Mouse (Mus musculus) intestine, embryonic 16.5 days (tissue): ENCODE data around the gene Adprh. TPM values are rescaled to one million over a fixed set of nuclear protein-coding genes. Genes with fewer than 3 reads are reported as not detected.
A peak's percentile ranks its signal among the peaks of the same experiment; 100 is the strongest.

Experiments used
- ATAC-seq: fragments of 200-750 bp; cut with Nextera tagmentation; 2 replicates; pipeline ENCODE4 v1.8.0; 2017; ENCODE audit warnings: moderate TSS enrichment, moderate library complexity
- H3K27ac ChIP-seq: fragments of 300-500 bp; sonication (generic); 2 replicates; pipeline ENCODE4 v1.5.1; 2014; ENCODE audit warnings: mild to moderate bottlenecking, low read length
- H3K27me3 ChIP-seq: fragments of 300-500 bp; sonication (generic); replicated peaks from 2 replicates; pipeline ENCODE4 v1.6.1; 2014; ENCODE audit warnings: low read length, control low read depth, mixed read lengths; ENCODE audit not compliant: control insufficient read depth, insufficient read depth
- H3K36me3 ChIP-seq: fragments of 300-500 bp; sonication (generic); 2 replicates; pipeline ENCODE4 v1.6.1; 2014; ENCODE audit warnings: low read length, control low read depth; ENCODE audit not compliant: control insufficient read depth, insufficient read depth
- H3K4me1 ChIP-seq: fragments of 300-500 bp; sonication (generic); 2 replicates; pipeline ENCODE4 v1.6.1; 2014; ENCODE audit warnings: low read length, control low read depth, mixed read lengths; ENCODE audit not compliant: control insufficient read depth, insufficient read depth
- H3K4me2 ChIP-seq: fragments of 300-500 bp; sonication (generic); 2 replicates; pipeline ENCODE4 v1.6.1; 2014; ENCODE audit warnings: low read depth, low read length, control low read depth
- H3K4me3 ChIP-seq: fragments of 300-500 bp; sonication (generic); 2 replicates; pipeline ENCODE4 v1.5.1; 2014; ENCODE audit warnings: mild to moderate bottlenecking, low read length
- H3K9ac ChIP-seq: fragments of 300-500 bp; sonication (generic); 2 replicates; pipeline ENCODE4 v1.6.1; 2014; ENCODE audit warnings: low read depth, low read length
- H3K9me3 ChIP-seq: fragments of 300-500 bp; sonication (generic); 2 replicates; pipeline ENCODE4 v1.6.1; 2016; ENCODE audit warnings: low read length, control low read depth; ENCODE audit not compliant: control insufficient read depth
- WGBS: fragments of 180-500 bp; shearing (Covaris S2); extraction: QIAGEN DNeasy Blood & Tissue Kit; methylation state at CpG from one replicate; pipeline ENCODE4 v1.1.7; 2014; 5-methylcytosine and 5-hydroxymethylcytosine counted together
- polyA plus RNA-seq: library from polyadenylated mRNA; unstranded; fragments of >200 nt; fragmentation: Nextera tagmentation; extraction: Ambion mirVana; gene quantifications from 2 replicates; pipeline ENCODE4 v1.2.1, GENCODE M21; 2015

Adprh gene
- polyA plus RNA-seq, 1 experiment from 2014 or later, result 88.9 TPM

DNA sequence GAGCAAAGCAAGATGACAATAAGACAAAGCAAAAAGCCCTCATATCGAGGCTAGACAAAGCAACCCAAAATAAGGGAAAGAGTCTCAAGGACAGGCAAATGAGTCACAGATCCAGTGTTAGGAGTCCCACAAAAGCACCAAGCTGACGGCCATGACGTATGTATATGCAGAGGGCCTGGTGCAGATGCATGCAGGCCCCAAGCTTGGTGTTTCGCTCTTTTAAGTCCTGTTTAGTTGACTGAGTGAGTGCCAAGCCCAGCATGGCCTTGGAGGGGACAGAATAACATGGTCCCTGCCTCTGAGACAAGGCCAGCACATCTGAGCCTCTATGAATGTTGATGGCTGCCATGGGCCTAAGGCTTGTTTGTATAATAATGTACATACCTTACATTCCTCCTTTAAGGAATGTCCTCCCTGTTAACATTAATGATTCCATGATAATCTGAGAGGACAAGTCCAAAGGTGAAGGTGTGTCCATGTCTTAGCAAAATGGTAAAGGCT is 18.2 kb downstream of the Adprh start:
- Histone ChIP-seq H3K9me3 (no peaks in the 10 kb centered on the region), H3K9ac (no peak overlapping the region), H3K27ac (no peak overlapping the region), H3K4me3 (no peak overlapping the region), H3K4me1 (peaks cover 11% of the 10 kb centered on the region; the same call in 1 of the 2 replicates), H3K36me3 (no peaks in the 10 kb centered on the region), H3K4me2 (no peak overlapping the region), H3K27me3 (no peaks in the 10 kb centered on the region)
- 90% methylated on average over 4 of the region's 4 CpGs for WGBS
- ATAC-seq, result no peak

DNA sequence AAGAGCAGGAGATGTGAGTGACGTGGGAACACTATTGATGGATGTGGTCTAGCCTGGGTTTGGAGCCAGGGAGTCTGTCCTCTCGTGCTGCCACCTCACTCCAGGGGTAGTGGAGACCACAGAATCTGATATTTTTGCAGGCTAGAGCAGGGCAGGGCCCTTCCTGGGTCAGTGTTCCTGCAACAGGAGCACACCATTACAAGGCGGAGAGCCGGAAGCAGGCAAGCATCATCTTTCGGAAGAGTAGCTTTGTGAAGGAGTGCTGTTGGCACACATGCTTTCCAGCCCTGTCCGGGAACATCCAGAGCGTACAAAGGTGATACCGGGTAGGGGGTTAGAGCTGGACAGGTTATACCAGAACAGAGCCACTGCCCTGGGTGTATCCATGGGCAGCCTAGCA is 19.0 kb downstream of the Adprh start:
- Histone ChIP-seq H3K4me1 (peaks cover 11% of the 10 kb centered on the region; the same call in 1 of the 2 replicates), H3K9ac (no peak overlapping the region), H3K36me3 (no peaks in the 10 kb centered on the region), H3K27ac (no peak overlapping the region), H3K4me2 (no peak overlapping the region), H3K9me3 (no peaks in the 10 kb centered on the region), H3K27me3 (no peaks in the 10 kb centered on the region), H3K4me3 (no peak overlapping the region)
- no peak for ATAC-seq
- 89% methylated on average over 8 of the region's 8 CpGs for WGBS

DNA sequence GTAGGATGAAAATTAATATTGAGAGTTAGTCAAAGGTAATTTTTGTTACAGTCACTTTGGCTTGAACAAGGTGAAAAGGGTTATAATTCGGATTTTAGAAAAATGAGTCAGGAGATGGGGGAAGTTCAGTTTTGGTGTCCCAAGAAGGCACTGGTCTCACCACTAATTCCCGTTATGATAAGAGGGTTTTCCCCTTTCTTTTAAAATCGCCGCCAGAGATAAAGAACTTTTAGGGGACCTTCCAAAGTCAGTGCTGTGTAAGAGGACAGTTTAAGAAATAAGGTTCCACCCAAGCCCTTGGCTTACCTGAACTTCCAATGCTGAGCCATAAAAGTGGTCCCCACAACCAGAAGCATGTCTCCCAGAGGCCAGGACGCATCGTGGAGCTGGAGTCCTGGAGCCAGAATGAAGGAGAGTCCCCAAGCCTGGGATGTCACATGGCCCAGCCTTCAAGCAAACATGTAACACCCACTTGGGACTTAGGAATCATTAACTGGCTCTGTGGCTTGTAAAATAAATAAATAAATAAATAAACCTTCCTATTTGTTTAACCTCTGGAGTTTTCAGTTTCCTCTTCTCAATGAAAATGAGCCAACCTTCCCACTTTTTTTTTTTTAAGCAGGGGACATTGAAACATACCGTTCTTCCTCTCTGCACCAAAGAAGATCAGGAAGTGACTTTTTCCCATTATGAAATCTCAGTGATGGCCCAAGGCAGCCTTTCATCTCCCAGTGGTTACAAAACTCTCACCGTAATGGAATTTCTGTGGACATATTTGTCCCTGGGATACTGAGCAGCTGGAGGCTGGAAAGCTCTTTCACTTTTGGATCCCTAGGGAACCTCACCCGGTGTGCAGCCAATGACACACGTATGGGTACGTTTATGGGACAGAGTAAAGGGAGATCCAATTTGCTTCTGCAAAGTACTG is 19.7 kb downstream of the Adprh start, which contains the start of gene Pla1a:
Gene Pla1a (minus strand): TSS at position 648 of the 928 bp plus-strand sequence.
- H3K36me3 ChIP-seq, result no peaks in the 10 kb centered on the region
- peaks cover 11% of the 10 kb centered on the region; the same call in 1 of the 2 replicates for H3K4me1 ChIP-seq
- no peak within 1 kb of the TSS for H3K9ac ChIP-seq
- H3K27ac ChIP-seq, result no peak within 1 kb of the TSS
- no peaks in the 10 kb centered on the region for H3K9me3 ChIP-seq
- H3K4me2 ChIP-seq, result no peak within 1 kb of the TSS
- 0 out of 2 replicates have a peak, but pooled peaks have one; percentile 50 for ATAC-seq
- no peaks in the 10 kb centered on the region for H3K27me3 ChIP-seq
- H3K4me3 ChIP-seq, result no peak within 1 kb of the TSS
- WGBS, result 70% methylated on average over 11 of the region's 11 CpGs

DNA sequence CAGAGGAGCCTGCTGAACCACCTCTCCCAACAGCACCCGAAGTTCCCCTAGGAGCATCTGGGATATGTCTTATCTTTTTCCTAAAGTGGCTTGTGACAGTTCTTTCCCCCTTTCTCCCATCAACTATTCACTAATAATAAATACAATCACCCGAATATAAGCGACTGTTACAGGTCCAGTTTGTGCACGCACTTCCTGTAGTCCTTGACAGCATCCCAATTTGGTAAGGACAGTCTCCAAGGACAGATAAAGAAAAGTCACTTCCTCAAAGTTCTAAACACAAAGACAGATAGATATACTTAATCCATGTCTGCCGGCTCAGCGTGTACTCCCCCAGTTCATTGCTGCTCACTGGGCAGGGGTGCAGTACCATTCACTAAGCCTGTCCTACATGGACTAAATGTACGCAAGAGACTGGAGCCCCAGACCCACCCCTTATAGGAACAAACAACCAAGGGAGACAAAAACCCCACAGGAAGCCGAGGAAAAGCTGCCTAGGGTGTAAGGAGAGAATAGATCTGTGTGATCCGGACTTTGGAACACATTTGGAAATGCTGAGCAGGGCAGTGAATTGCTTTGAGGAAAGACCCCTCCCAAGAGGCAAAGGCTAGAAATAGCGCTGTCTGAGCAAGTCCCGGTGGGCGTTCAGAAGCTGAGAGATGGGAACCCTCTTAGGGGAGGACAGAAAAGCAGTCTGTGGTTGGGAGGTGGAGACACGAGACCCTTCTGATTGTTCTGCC is 20.9 kb downstream of the Adprh start:
- ATAC-seq, result no peak; the same call in 1 of the 2 replicates
- Histone ChIP-seq H3K27ac (no peak overlapping the region), H3K4me1 (peaks cover 11% of the 10 kb centered on the region; the same call in 1 of the 2 replicates), H3K4me2 (no peak overlapping the region), H3K9ac (no peak overlapping the region), H3K4me3 (no peak overlapping the region), H3K36me3 (no peaks in the 10 kb centered on the region), H3K27me3 (no peaks in the 10 kb centered on the region), H3K9me3 (no peaks in the 10 kb centered on the region)
- 40% methylated on average over 13 of the region's 13 CpGs for WGBS

DNA sequence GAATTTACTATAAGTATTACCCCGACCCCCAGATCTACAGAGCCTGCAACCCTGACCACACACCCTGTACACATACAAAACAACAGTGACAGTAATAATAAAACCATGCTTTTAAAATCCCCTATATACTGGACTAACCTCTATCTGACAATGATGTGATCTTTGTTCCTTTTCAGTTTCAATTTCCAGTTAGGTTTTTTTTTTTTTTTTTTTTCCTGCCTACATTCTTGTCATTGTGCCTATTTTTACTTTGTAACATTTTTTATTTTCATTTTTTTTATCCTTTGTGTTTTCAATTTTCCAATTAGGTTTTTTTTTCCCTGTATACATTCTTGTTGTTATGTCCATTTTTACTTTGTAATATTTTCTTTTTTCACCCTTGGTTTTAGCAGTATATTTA is 26.7 kb downstream of the Adprh start:
- H3K9me3 ChIP-seq, result no peaks in the 10 kb centered on the region
- H3K4me2 ChIP-seq, result no peak overlapping the region
- no peak overlapping the region for H3K27ac ChIP-seq
- WGBS, result 82% methylated on average over 1 of the region's 1 CpGs
- no peak overlapping the region for H3K9ac ChIP-seq
- no peaks in the 10 kb centered on the region for H3K4me1 ChIP-seq
- H3K27me3 ChIP-seq, result no peaks in the 10 kb centered on the region
- ATAC-seq, result no peak
- H3K36me3 ChIP-seq, result no peaks in the 10 kb centered on the region
- no peak overlapping the region for H3K4me3 ChIP-seq

- H3K27ac ChIP-seq, result no peak overlapping the region
- H3K9me3 ChIP-seq, result no peaks in the 10 kb centered on the region
- no peak overlapping the region for H3K4me2 ChIP-seq
- no peak for ATAC-seq
- no peak overlapping the region for H3K4me3 ChIP-seq
- no peaks in the 10 kb centered on the region for H3K27me3 ChIP-seq
- WGBS, result 83% methylated on average over 2 of the region's 2 CpGs
- H3K4me1 ChIP-seq, result no peaks in the 10 kb centered on the region
- H3K9ac ChIP-seq, result no peak overlapping the region
- no peaks in the 10 kb centered on the region for H3K36me3 ChIP-seq
Observed at GRCm38 (mm10) chr16:38425374-38425773, 27.1 kb downstream of the Adprh start.

DNA sequence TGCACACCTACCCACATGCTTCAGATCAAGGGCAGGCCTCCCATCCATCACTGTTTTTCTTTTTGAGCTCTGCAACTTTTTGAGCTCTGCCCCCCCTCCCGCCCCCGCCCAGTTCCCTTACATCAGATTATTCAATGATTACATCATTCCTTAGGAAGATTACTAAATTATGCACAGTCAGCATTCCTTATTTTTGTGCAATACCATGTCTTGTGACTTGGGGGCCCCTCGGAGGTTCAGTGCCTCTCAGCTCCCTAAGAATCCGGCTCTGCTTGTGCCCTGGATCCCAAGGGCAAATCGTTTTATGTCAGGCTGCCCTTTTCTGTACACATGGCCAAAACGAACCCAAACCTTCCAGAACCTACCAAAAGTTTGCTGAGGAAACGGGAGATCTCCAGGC is 37.5 kb downstream of the Adprh start:
- Histone ChIP-seq H3K27me3 (no peaks in the 10 kb centered on the region), H3K4me3 (no peak overlapping the region), H3K4me1 (no peaks in the 10 kb centered on the region), H3K4me2 (no peak overlapping the region), H3K36me3 (no peaks in the 10 kb centered on the region), H3K27ac (no peak overlapping the region), H3K9me3 (no peaks in the 10 kb centered on the region), H3K9ac (no peak overlapping the region)
- ATAC-seq, result no peak
- WGBS, result 79% methylated on average over 7 of the region's 7 CpGs

GRCm38 (mm10) chr16:38408416-38408815 is 44.1 kb downstream of the Adprh start:
- Histone ChIP-seq H3K27me3 (no peaks in the 10 kb centered on the region), H3K4me1 (no peaks in the 10 kb centered on the region), H3K4me3 (no peak overlapping the region), H3K9me3 (no peaks in the 10 kb centered on the region), H3K9ac (no peak overlapping the region), H3K36me3 (no peaks in the 10 kb centered on the region), H3K27ac (no peak overlapping the region), H3K4me2 (no peak overlapping the region)
- 90% methylated on average over 8 of the region's 8 CpGs for WGBS
- ATAC-seq, result no peak

- H3K4me1 ChIP-seq, result no peaks in the 10 kb centered on the region
- no peak overlapping the region for H3K4me2 ChIP-seq
- ATAC-seq, result no peak
- H3K27me3 ChIP-seq, result no peaks in the 10 kb centered on the region
- no peaks in the 10 kb centered on the region for H3K9me3 ChIP-seq
- WGBS, result 52% methylated on average over 5 of the region's 5 CpGs
- H3K9ac ChIP-seq, result no peak overlapping the region
- no peaks in the 10 kb centered on the region for H3K36me3 ChIP-seq
- no peak overlapping the region for H3K27ac ChIP-seq
- H3K4me3 ChIP-seq, result no peak overlapping the region
Observed at GRCm38 (mm10) chr16:38407584-38407983, 44.9 kb downstream of the Adprh start.
